Mouse (Mus musculus) liver, embryonic 12.5 days (tissue): Measurements from ENCODE around the gene Mrgprh. TPM values are rescaled to one million over a fixed set of nuclear protein-coding genes. Genes with fewer than 3 reads are reported as not detected.

ENCODE experiments used
- ATAC-seq: fragments of 200-750 bp; cut with Nextera tagmentation; 2 replicates; pipeline ENCODE4 v1.8.0; 2017; ENCODE audit warnings: moderate number of reproducible peaks, mild to moderate bottlenecking, moderate library complexity
- H3K27ac ChIP-seq: fragments of 300-500 bp; sonication (generic); 2 replicates; pipeline ENCODE4 v1.5.1; 2016; ENCODE audit warnings: mild to moderate bottlenecking
- H3K27me3 ChIP-seq: fragments of 300-500 bp; sonication (generic); replicated peaks from 2 replicates; pipeline ENCODE4 v1.6.1; 2016; ENCODE audit warnings: mild to moderate bottlenecking, moderate library complexity
- H3K36me3 ChIP-seq: fragments of 300-500 bp; sonication (generic); 2 replicates; pipeline ENCODE4 v1.6.1; 2016; ENCODE audit warnings: mild to moderate bottlenecking, moderate library complexity
- H3K4me1 ChIP-seq: fragments of 300-500 bp; sonication (generic); 2 replicates; pipeline ENCODE4 v1.6.1; 2016
- H3K4me2 ChIP-seq: fragments of 300-500 bp; sonication (generic); 2 replicates; pipeline ENCODE4 v1.6.1; 2016; ENCODE audit warnings: mild to moderate bottlenecking, moderate library complexity
- H3K4me3 ChIP-seq: fragments of 300-500 bp; sonication (generic); 2 replicates; pipeline ENCODE4 v1.5.1; 2016; ENCODE audit warnings: mild to moderate bottlenecking, moderate library complexity
- H3K9ac ChIP-seq: fragments of 300-500 bp; sonication (generic); 2 replicates; pipeline ENCODE4 v1.6.1; 2016; ENCODE audit warnings: mild to moderate bottlenecking, moderate library complexity
- H3K9me3 ChIP-seq: fragments of 300-500 bp; sonication (generic); replicated peaks from 2 replicates; pipeline ENCODE4 v1.6.1; 2016; ENCODE audit warnings: mild to moderate bottlenecking, moderate library complexity
- WGBS: fragments of 180-500 bp; shearing (Covaris S2); methylation state at CpG from one replicate; pipeline ENCODE4 v1.1.7; 2016; ENCODE audit not compliant: insufficient replicate concordance; 5-methylcytosine and 5-hydroxymethylcytosine counted together
- polyA plus RNA-seq: library from polyadenylated mRNA; unstranded; fragments of >200 nt; fragmentation: Nextera tagmentation; extraction: Ambion mirVana; gene quantifications from 2 replicates; pipeline ENCODE4 v1.2.1, GENCODE M21; 2016

Gene Mrgprh
- polyA plus RNA-seq, 1 experiment from 2014 or later, result not detected

GRCm38 (mm10) chr17:12847736-12848135 lies 28.1 kb upstream of the Mrgprh start:
- WGBS, result 52% methylated on average over 4 of the region's 4 CpGs
- no peak for ATAC-seq

GRCm38 (mm10) chr17:12849778-12850382 lies 26.0 kb upstream of the Mrgprh start:
- Histone ChIP-seq H3K9me3 (no peaks in the 10 kb centered on the region), H3K4me2 (no peak overlapping the region), H3K9ac (no peak overlapping the region), H3K27me3 (peaks cover 19% of the 10 kb centered on the region; the same call in 1 of the 2 replicates), H3K36me3 (no peaks in the 10 kb centered on the region), H3K4me3 (no peak overlapping the region), H3K4me1 (no peaks in the 10 kb centered on the region), H3K27ac (no peak overlapping the region)
- WGBS, result 64% methylated on average over 8 of the region's 8 CpGs
- ATAC-seq, result no peak

More at GRCm38 (mm10) chr17:12847736-12848135, 28.1 kb upstream of the Mrgprh start:
- H3K9ac ChIP-seq, result no peak overlapping the region
- H3K4me1 ChIP-seq, result no peaks in the 10 kb centered on the region
- H3K4me3 ChIP-seq, result no peak overlapping the region
- no peak overlapping the region for H3K4me2 ChIP-seq
- H3K36me3 ChIP-seq, result no peaks in the 10 kb centered on the region
- H3K27ac ChIP-seq, result no peak overlapping the region
- peaks cover 16% of the 10 kb centered on the region; the same call in 1 of the 2 replicates for H3K27me3 ChIP-seq
- H3K9me3 ChIP-seq, result no peaks in the 10 kb centered on the region

GRCm38 (mm10) chr17:12851689-12852088 lies 24.1 kb upstream of the Mrgprh start:
- H3K4me2 ChIP-seq, result no peak overlapping the region
- no peak overlapping the region for H3K27ac ChIP-seq
- peaks cover 9% of the 10 kb centered on the region; the same call in 1 of the 2 replicates for H3K27me3 ChIP-seq
- no peak for ATAC-seq
- H3K36me3 ChIP-seq, result no peaks in the 10 kb centered on the region
- H3K9me3 ChIP-seq, result no peaks in the 10 kb centered on the region
- 59% methylated on average over 11 of the region's 11 CpGs for WGBS
- no peak overlapping the region for H3K9ac ChIP-seq
- H3K4me3 ChIP-seq, result no peak overlapping the region
- H3K4me1 ChIP-seq, result no peaks in the 10 kb centered on the region

- 61% methylated on average over 2 of the region's 2 CpGs for WGBS
- ATAC-seq, result no peak
- Histone ChIP-seq H3K9ac (no peak overlapping the region), H3K27ac (no peak overlapping the region), H3K27me3 (peaks cover 8% of the 10 kb centered on the region; the same call in 1 of the 2 replicates), H3K4me2 (no peak overlapping the region), H3K36me3 (no peaks in the 10 kb centered on the region), H3K4me3 (no peak overlapping the region), H3K4me1 (no peaks in the 10 kb centered on the region), H3K9me3 (no peaks in the 10 kb centered on the region)
Measured at GRCm38 (mm10) chr17:12853821-12854220, 22.0 kb upstream of the Mrgprh start.

- Histone ChIP-seq H3K27ac (no peak overlapping the region), H3K4me1 (no peaks in the 10 kb centered on the region), H3K4me3 (no peak overlapping the region), H3K4me2 (no peak overlapping the region), H3K36me3 (no peaks in the 10 kb centered on the region), H3K27me3 (peaks cover 8% of the 10 kb centered on the region; the same call in 1 of the 2 replicates), H3K9ac (no peak overlapping the region), H3K9me3 (no peaks in the 10 kb centered on the region)
- no peak for ATAC-seq
- 75% methylated on average over 11 of the region's 11 CpGs for WGBS
Measured at GRCm38 (mm10) chr17:12854386-12854785, 21.4 kb upstream of the Mrgprh start.

- no peaks in the 10 kb centered on the region for H3K36me3 ChIP-seq
- H3K4me2 ChIP-seq, result no peak overlapping the region
- no peaks in the 10 kb centered on the region for H3K9me3 ChIP-seq
- H3K4me1 ChIP-seq, result no peaks in the 10 kb centered on the region
- ATAC-seq, result no peak
- H3K9ac ChIP-seq, result no peak overlapping the region
- H3K4me3 ChIP-seq, result no peak overlapping the region
- WGBS, result 34% methylated on average over 3 of the region's 3 CpGs
- H3K27ac ChIP-seq, result no peak overlapping the region
- H3K27me3 ChIP-seq, result peaks cover 6% of the 10 kb centered on the region; the same call in 1 of the 2 replicates
Measured at GRCm38 (mm10) chr17:12857395-12857794, 18.4 kb upstream of the Mrgprh start.

- Histone ChIP-seq H3K36me3 (no peaks in the 10 kb centered on the region), H3K27me3 (peaks cover 11% of the 10 kb centered on the region; the same call in 1 of the 2 replicates), H3K9me3 (no peaks in the 10 kb centered on the region), H3K27ac (no peak overlapping the region), H3K9ac (no peak overlapping the region), H3K4me3 (no peak overlapping the region), H3K4me1 (no peaks in the 10 kb centered on the region), H3K4me2 (no peak overlapping the region)
- 28% methylated on average over 4 of the region's 4 CpGs for WGBS
- ATAC-seq, result no peak
Measured at GRCm38 (mm10) chr17:12858072-12858471, 17.8 kb upstream of the Mrgprh start.

GRCm38 (mm10) chr17:12859006-12859520 lies 16.8 kb upstream of the Mrgprh start:
- H3K4me2 ChIP-seq, result no peak overlapping the region
- 63% methylated on average over 8 of the region's 8 CpGs for WGBS

GRCm38 (mm10) chr17:12864111-12864510 lies 11.7 kb upstream of the Mrgprh start:
- Histone ChIP-seq H3K27ac (no peak overlapping the region), H3K9ac (no peak overlapping the region), H3K9me3 (no peaks in the 10 kb centered on the region), H3K4me2 (no peak overlapping the region), H3K27me3 (peaks cover 22% of the 10 kb centered on the region; the same call in 1 of the 2 replicates), H3K36me3 (no peaks in the 10 kb centered on the region), H3K4me1 (no peaks in the 10 kb centered on the region), H3K4me3 (no peak overlapping the region)
- ATAC-seq, result no peak

More at GRCm38 (mm10) chr17:12859006-12859520, 16.8 kb upstream of the Mrgprh start:
- H3K9me3 ChIP-seq, result no peaks in the 10 kb centered on the region
- no peak for ATAC-seq
- no peak overlapping the region for H3K27ac ChIP-seq
- H3K9ac ChIP-seq, result no peak overlapping the region
- no peaks in the 10 kb centered on the region for H3K36me3 ChIP-seq
- peaks cover 7% of the 10 kb centered on the region; the same call in 1 of the 2 replicates for H3K27me3 ChIP-seq
- H3K4me1 ChIP-seq, result no peaks in the 10 kb centered on the region
- H3K4me3 ChIP-seq, result no peak overlapping the region

- no peak overlapping the region for H3K27ac ChIP-seq
- H3K9ac ChIP-seq, result no peak overlapping the region
- WGBS, result 59% methylated on average over 3 of the region's 3 CpGs
- H3K4me1 ChIP-seq, result no peaks in the 10 kb centered on the region
- peaks cover 34% of the 10 kb centered on the region for H3K27me3 ChIP-seq
- H3K36me3 ChIP-seq, result no peaks in the 10 kb centered on the region
- H3K4me3 ChIP-seq, result no peak overlapping the region
- ATAC-seq, result no peak
- no peak overlapping the region for H3K4me2 ChIP-seq
- no peaks in the 10 kb centered on the region for H3K9me3 ChIP-seq
Measured at GRCm38 (mm10) chr17:12865407-12865806, 10.4 kb upstream of the Mrgprh start.

- Histone ChIP-seq H3K4me3 (no peak overlapping the region), H3K9me3 (no peaks in the 10 kb centered on the region), H3K36me3 (no peaks in the 10 kb centered on the region), H3K27me3 (peaks cover 47% of the 10 kb centered on the region), H3K9ac (no peak overlapping the region), H3K4me2 (no peak overlapping the region), H3K27ac (no peak overlapping the region), H3K4me1 (no peaks in the 10 kb centered on the region)
- WGBS, result 59% methylated on average over 10 of the region's 10 CpGs
- no peak for ATAC-seq
Measured at GRCm38 (mm10) chr17:12866853-12867252, 9.0 kb upstream of the Mrgprh start.

- H3K27ac ChIP-seq, result no peak within 1 kb of the TSS
- H3K9me3 ChIP-seq, result no peaks in the 10 kb centered on the region
- ATAC-seq, result no peak
- H3K9ac ChIP-seq, result no peak within 1 kb of the TSS
- no peaks in the 10 kb centered on the region for H3K4me1 ChIP-seq
- H3K4me2 ChIP-seq, result no peak within 1 kb of the TSS
- H3K36me3 ChIP-seq, result no peaks in the 10 kb centered on the region
- H3K4me3 ChIP-seq, result no peak within 1 kb of the TSS
- 36% methylated on average over 2 of the region's 2 CpGs for WGBS
- H3K27me3 ChIP-seq, result peaks cover 52% of the 10 kb centered on the region
Measured at GRCm38 (mm10) chr17:12868043-12868442, 7.8 kb upstream of the Mrgprh start, which contains the start of gene Mas1. Gene Mas1, minus strand, starts transcription at chr17:12868143.
